Mouse (Mus musculus) stomach, postnatal 0 days (tissue): ENCODE measurements around the gene Polr3a.

Experiments
- CTCF ChIP-seq: IDR thresholded peaks from 2 replicates; pipeline ENCODE4 v1.5.1; 2016; ENCODE audit warnings: antibody characterized with exemption, low read depth, mild to moderate bottlenecking, moderate library complexity
- EP300 ChIP-seq: optimal IDR thresholded peaks from 2 replicates; pipeline ENCODE3; 2016; ENCODE audit warnings: antibody characterized with exemption

DNA sequence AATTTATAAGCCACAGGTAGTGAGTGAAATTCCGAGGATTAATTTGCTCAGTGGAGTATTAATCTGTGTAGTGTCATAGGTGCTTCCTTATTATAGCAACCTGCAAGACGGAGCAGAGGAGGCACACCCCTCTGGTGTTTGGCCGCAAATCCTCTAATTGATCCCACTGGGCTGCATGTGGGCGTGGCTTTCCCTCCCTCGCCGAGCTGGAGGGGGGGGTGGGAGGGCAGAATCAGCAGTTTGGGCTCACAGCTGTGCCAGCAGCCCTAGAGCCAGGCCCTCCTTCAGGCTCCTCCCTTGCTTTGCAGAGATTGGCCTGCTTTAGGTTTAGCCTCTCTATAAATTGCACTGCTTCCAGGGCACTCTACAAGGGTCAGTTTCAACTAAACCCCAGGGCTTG, 43.4 kb upstream of the Polr3a start:
- TF ChIP-seq CTCF (no peak), EP300 (no peak)
